Mouse (Mus musculus): ENCODE measurements at regions not wholly inside any gene's neighbourhood (a gene's known extent, or its start where the extent isn't known, plus 50 kb on each side); places are given as distances from the start of the nearest gene placed in this dataset.

GRCm38 (mm10) chr10:109136763-109137732 lies 126.3 kb upstream of the Syt1 start:
- H3K4me1 ChIP-seq (ENCODE audit: control insufficient read depth, insufficient read depth, low read length) = no peaks in the 10 kb centered on the region
- no peaks in the 10 kb centered on the region for H3K36me3 ChIP-seq (ENCODE audit: control insufficient read depth, insufficient read depth, low read length)
- no peak overlapping the region for H3K27ac ChIP-seq (ENCODE audit: insufficient read depth, low read depth, low read length)
- TF ChIP-seq CTCF (conservative IDR thresholded peaks at IDR 0.05; ENCODE audit: insufficient read depth, insufficient read length, low read depth, low read length) (no peak), POLR2A (IDR thresholded peaks at IDR 0.05; ENCODE audit: low read depth, low read length) (no peak)
- WGBS = 50% methylated on average over 3 of the region's 3 CpGs
- no peaks in the 10 kb centered on the region for H3K27me3 ChIP-seq (replicated peaks; ENCODE audit: control insufficient read depth, insufficient read depth, low read length)
- H3K4me3 ChIP-seq (ENCODE audit: insufficient read depth, low read depth, low read length) = no peak overlapping the region
- DNase-seq = no peak

DNA sequence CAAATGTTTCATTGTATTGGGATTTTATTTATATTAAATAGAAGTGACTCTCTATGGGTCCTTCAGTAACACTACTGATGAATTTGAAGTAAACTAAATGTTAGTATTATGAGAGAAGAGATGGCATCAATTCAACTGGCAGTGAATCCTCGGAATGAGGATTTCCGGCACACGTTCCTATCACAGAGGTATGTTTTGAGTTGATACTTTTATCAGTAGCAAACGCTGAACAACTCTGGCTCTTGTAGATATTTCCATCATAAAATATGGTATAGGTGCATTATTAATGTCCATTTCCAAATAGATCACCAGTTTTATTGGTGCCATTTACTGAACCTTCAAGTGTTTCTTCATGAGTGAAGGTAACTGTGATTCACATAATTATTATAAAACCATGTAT lies 123.7 kb upstream of the Syt1 start:
- no peak for DNase-seq
- 95% methylated on average over 4 of the region's 4 CpGs for WGBS
- no peak overlapping the region for H3K27ac ChIP-seq (ENCODE audit: insufficient read depth, low read depth, low read length)
- TF ChIP-seq CTCF (conservative IDR thresholded peaks at IDR 0.05; ENCODE audit: insufficient read depth, insufficient read length, low read depth, low read length) (no peak), POLR2A (IDR thresholded peaks at IDR 0.05; ENCODE audit: low read depth, low read length) (no peak)
- no peaks in the 10 kb centered on the region for H3K4me1 ChIP-seq (ENCODE audit: control insufficient read depth, insufficient read depth, low read length)
- no peak overlapping the region for H3K4me3 ChIP-seq (ENCODE audit: insufficient read depth, low read depth, low read length)
- no peaks in the 10 kb centered on the region for H3K27me3 ChIP-seq (replicated peaks; ENCODE audit: control insufficient read depth, insufficient read depth, low read length)
- H3K36me3 ChIP-seq (ENCODE audit: control insufficient read depth, insufficient read depth, low read length) = no peaks in the 10 kb centered on the region

GRCm38 (mm10) chr10:109132091-109132573 lies 121.3 kb upstream of the Syt1 start:
- TF ChIP-seq POLR2A (IDR thresholded peaks at IDR 0.05; ENCODE audit: low read depth, low read length) = no peak
- TF ChIP-seq CTCF (conservative IDR thresholded peaks at IDR 0.05; ENCODE audit: insufficient read depth, insufficient read length, low read depth, low read length) = no peak
- 76% methylated on average over 8 of the region's 8 CpGs for WGBS

GRCm38 (mm10) chr10:109129552-109130110 lies 118.8 kb upstream of the Syt1 start:
- Histone ChIP-seq H3K36me3 (ENCODE audit: control insufficient read depth, insufficient read depth, low read length) (no peaks in the 10 kb centered on the region), H3K4me3 (ENCODE audit: insufficient read depth, low read depth, low read length) (no peak overlapping the region), H3K27me3 (replicated peaks; ENCODE audit: control insufficient read depth, insufficient read depth, low read length) (no peaks in the 10 kb centered on the region), H3K27ac (ENCODE audit: insufficient read depth, low read depth, low read length) (no peak overlapping the region), H3K4me1 (ENCODE audit: control insufficient read depth, insufficient read depth, low read length) (no peaks in the 10 kb centered on the region)
- TF ChIP-seq CTCF (conservative IDR thresholded peaks at IDR 0.05; ENCODE audit: insufficient read depth, insufficient read length, low read depth, low read length) = no peak
- no peak for TF ChIP-seq POLR2A (IDR thresholded peaks at IDR 0.05; ENCODE audit: low read depth, low read length)
- no peak for DNase-seq
- WGBS = 93% methylated on average over 1 of the region's 1 CpGs

More at GRCm38 (mm10) chr10:109132091-109132573, 121.3 kb upstream of the Syt1 start:
- H3K36me3 ChIP-seq (ENCODE audit: control insufficient read depth, insufficient read depth, low read length) = no peaks in the 10 kb centered on the region
- no peak overlapping the region for H3K4me3 ChIP-seq (ENCODE audit: insufficient read depth, low read depth, low read length)
- no peaks in the 10 kb centered on the region for H3K27me3 ChIP-seq (replicated peaks; ENCODE audit: control insufficient read depth, insufficient read depth, low read length)
- H3K27ac ChIP-seq (ENCODE audit: insufficient read depth, low read depth, low read length) = no peak overlapping the region
- no peaks in the 10 kb centered on the region for H3K4me1 ChIP-seq (ENCODE audit: control insufficient read depth, insufficient read depth, low read length)
- DNase-seq = no peak

DNA sequence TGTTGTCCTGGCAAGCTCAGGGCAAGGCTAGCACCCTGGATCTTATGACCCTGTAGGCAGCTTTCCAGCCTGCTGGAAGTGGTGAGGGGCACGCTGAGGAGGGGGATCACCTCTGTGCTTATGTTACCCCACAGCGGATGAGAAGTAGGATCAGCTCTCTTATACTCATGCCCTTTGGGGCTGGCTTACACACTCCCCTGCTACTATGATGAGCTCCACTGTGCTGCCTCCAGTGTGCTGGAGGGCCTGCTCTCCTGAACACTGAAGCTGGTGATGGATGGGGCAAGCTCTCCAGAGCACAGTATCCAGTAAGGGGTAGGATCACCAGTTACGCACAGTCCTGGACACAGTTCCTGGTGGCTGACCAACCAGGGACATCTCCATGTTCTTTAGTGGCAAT lies 118.3 kb upstream of the Syt1 start:
- TF ChIP-seq POLR2A (IDR thresholded peaks at IDR 0.05; ENCODE audit: low read depth, low read length) = no peak
- no peak overlapping the region for H3K27ac ChIP-seq (ENCODE audit: insufficient read depth, low read depth, low read length)
- 83% methylated on average over 3 of the region's 3 CpGs for WGBS
- no peak for DNase-seq
- H3K4me1 ChIP-seq (ENCODE audit: control insufficient read depth, insufficient read depth, low read length) = no peaks in the 10 kb centered on the region
- H3K27me3 ChIP-seq (replicated peaks; ENCODE audit: control insufficient read depth, insufficient read depth, low read length) = no peaks in the 10 kb centered on the region
- no peak overlapping the region for H3K4me3 ChIP-seq (ENCODE audit: insufficient read depth, low read depth, low read length)
- H3K36me3 ChIP-seq (ENCODE audit: control insufficient read depth, insufficient read depth, low read length) = no peaks in the 10 kb centered on the region

DNA sequence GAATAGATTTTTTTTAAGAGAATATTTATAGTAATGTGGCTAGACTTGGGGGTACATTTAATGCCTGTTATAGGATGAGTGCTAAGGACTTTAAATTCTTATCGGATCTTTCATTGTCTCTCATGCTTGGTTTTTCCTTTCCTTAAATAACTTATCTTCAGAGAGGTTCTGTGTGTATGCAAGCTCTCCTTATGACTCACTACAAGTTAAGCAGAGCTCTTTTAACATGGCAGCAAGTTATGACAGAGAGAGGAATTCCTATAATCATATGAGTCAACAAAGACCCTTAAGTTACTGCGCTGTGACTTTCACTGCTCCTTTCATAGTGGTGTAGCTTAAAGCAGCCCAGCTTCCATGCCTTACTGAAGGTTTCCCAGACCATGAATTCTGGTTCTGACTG lies 115.9 kb upstream of the Syt1 start:
- 88% methylated on average over 2 of the region's 2 CpGs for WGBS
- Histone ChIP-seq H3K36me3 (ENCODE audit: control insufficient read depth, insufficient read depth, low read length) (no peaks in the 10 kb centered on the region), H3K4me3 (ENCODE audit: insufficient read depth, low read depth, low read length) (no peak overlapping the region), H3K4me1 (ENCODE audit: control insufficient read depth, insufficient read depth, low read length) (no peaks in the 10 kb centered on the region), H3K27ac (ENCODE audit: insufficient read depth, low read depth, low read length) (no peak overlapping the region), H3K27me3 (replicated peaks; ENCODE audit: control insufficient read depth, insufficient read depth, low read length) (no peaks in the 10 kb centered on the region)
- DNase-seq = no peak
- TF ChIP-seq CTCF (conservative IDR thresholded peaks at IDR 0.05; ENCODE audit: insufficient read depth, insufficient read length, low read depth, low read length) (no peak), POLR2A (IDR thresholded peaks at IDR 0.05; ENCODE audit: low read depth, low read length) (no peak)

DNA sequence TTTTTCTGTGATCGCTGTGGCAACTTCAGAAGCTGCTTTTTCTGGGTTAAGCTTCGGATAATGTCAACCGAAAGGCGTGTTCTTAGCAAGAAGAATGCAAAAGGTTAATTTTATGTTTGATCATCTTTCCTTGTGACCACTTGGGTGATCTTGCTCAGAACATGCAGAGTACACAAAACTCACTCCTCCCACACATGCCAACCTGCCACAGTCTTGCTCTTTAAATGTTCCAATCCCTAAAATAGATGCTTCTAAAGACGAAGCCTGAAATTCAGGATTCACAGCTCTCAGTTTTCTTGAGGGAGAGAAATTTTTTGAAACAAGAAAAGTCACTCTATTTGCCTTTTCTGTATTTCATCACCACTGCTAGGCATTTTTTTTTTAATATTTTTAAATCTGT lies 106.4 kb upstream of the Syt1 start:
- H3K27ac ChIP-seq (ENCODE audit: insufficient read depth, low read depth, low read length) = no peak overlapping the region
- no peaks in the 10 kb centered on the region for H3K27me3 ChIP-seq (replicated peaks; ENCODE audit: control insufficient read depth, insufficient read depth, low read length)
- TF ChIP-seq POLR2A (IDR thresholded peaks at IDR 0.05; ENCODE audit: low read depth, low read length) (no peak), CTCF (conservative IDR thresholded peaks at IDR 0.05; ENCODE audit: insufficient read depth, insufficient read length, low read depth, low read length) (no peak)
- H3K36me3 ChIP-seq (ENCODE audit: control insufficient read depth, insufficient read depth, low read length) = no peaks in the 10 kb centered on the region
- no peaks in the 10 kb centered on the region for H3K4me1 ChIP-seq (ENCODE audit: control insufficient read depth, insufficient read depth, low read length)
- 70% methylated on average over 5 of the region's 5 CpGs for WGBS
- no peak for DNase-seq
- no peak overlapping the region for H3K4me3 ChIP-seq (ENCODE audit: insufficient read depth, low read depth, low read length)

Data from kidney, adult 2 months (tissue).